Mouse (Mus musculus) kidney, adult 2 months (tissue): ENCODE results near the gene Zfp592.

Experiments
- CTCF ChIP-seq: fragments of 200-500 bp; conservative IDR thresholded peaks from 2 replicates; pipeline ENCODE4 v1.5.1; 2011; ENCODE audit warnings: low read depth, mild to moderate bottlenecking, control low read depth, low read length, moderate library complexity, mixed read lengths; ENCODE audit not compliant: insufficient read depth, insufficient read length
- POLR2A ChIP-seq: fragments of 200-500 bp; IDR thresholded peaks from one replicate; pipeline ENCODE4 v1.6.1; 2011; ENCODE audit warnings: low read depth, low read length, control low read depth

DNA sequence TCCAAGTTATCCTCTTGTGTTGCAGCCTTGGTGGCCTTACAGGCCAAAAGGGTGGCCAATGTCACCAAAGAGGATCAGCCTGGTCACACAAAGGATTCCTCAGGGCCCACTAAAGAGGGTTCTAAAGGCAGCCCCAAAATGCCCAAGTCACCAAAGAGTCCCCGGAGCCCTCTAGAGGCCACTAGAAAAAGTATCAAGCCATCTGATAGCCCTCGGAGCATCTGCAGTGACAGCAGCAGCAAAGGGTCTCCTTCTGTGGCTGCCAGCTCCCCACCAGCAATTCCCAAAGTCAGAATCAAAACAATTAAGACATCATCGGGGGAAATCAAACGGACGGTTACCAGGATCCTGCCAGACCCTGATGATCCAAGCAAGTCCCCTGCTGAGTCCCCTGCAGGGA, 30.6 kb downstream of the Zfp592 start:
- TF ChIP-seq CTCF (peak; percentile 25; the same call in 1 of the 2 replicates), POLR2A (no peak)
